Mouse (Mus musculus): ENCODE measurements around the gene Lcat. TPM values are rescaled to one million over a fixed set of nuclear protein-coding genes. Genes with fewer than 3 reads are reported as not detected.

The Lcat gene
- 0.55 TPM for polyA plus RNA-seq (2017; shearing (Covaris generic))

DNA sequence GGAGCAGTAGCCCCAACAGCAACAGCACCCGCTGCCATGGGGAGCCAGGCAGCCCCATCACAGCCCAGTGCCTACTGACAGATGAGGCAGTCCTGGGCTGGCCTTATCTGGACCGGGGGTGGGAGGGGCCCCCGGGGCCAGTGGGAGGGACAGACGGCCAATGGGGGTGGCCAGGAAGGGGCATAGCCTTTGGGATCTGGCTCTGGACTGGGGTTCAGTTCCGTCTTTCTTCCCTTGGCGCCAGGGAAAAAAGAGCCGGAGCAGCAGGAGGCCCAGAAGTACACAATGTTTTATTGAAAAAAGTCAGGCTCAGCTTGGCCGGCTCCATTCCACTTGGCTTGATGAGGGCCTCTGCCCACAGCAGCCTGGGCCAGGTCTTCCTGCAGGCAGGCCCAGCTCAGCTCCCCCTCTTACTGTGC, at the start of gene Lcat:
Gene Lcat (minus strand): TSS at position 62 of the 419 bp plus-strand sequence.

DNA sequence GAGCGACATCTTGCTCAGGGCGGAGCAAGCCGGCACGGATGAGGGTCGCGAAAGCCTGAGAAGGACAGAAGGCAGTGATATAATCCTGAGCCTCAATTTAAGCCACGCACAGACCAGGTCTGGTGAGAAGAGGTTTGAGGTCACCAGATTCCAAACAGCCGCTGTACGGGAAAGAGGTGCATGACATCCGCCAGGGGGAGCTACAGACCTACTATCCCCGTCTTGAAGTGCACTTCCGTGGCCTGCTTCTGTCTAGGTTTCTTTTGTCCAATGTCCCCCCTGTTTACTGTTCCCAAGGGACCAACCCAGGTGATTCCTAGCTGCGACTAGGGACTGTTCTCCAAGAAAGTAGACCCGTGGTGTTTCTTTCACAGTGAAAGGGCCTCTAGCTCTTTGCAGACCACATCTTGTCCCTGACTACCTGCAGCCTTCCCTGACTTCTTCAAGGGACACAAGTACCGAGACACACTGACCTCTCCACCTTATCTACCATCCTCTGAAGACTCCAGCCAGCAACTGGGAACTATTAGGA, 47.7 kb upstream of the Lcat start, which contains the start of gene Dus2:
Gene Dus2 (plus strand): TSS at position 482 of the 532 bp plus-strand sequence.

GRCm38 (mm10) chr8:105979325-105979724, 36.1 kb upstream of the Lcat start, which contains the start of gene Dpep3:
TSS of gene Dpep3 (minus strand) at chr8:105979429.

DNA sequence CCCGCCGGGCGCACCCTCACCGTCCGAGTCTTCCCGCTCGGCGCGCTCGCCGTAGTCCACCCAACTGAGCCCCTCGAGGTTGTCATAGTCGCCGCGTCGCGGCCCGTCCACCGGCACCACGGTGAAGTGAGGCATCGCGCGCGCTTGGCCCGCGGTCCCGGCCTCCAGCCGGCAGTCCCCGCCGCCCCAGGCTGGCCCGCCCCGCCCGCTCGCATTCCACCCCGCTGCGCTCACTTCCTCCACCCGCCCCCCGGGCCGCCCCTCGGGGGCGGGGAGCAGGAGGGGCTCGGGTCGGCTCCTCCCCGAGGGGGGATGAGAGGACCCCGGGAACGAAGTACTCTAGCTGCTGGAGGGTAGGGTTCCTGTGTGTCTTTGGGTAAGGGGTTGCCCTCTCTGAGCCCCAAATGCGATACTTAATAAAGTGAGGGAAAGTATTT, 22.7 kb upstream of the Lcat start, which contains the start of gene Slc12a4:
Gene Slc12a4 (minus strand): TSS at position 193 of the 437 bp plus-strand sequence.

GRCm38 (mm10) chr8:105938306-105938669, 4.9 kb downstream of the Lcat start, which contains the start of gene Psmb10:
TSS of gene Psmb10 (minus strand) at chr8:105938444.

DNA sequence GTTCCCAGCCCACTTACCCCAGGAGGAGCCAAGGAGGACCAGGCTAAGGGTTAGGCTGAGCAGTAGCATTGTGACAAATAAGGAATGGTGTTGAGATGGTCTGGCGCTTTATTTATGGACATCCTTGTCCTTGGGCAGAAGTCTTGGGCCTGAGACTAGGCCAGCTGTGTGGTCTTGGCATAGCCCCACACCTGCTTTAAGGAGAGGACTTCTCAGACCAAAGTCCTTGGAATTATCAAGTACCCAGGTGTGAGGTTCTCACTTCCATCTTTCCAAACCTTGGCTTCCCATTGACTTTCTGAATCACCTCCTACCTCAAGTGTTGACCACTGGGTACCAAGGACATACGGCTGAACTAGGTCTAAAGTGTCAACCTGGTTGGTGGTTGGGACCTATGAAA, 9.4 kb downstream of the Lcat start, which contains the start of gene Ctrl:
Gene Ctrl (minus strand): TSS at position 101 of the 400 bp plus-strand sequence.

GRCm38 (mm10) chr8:105900180-105900940, 42.8 kb downstream of the Lcat start, which contains the start of gene Pskh1:
TSS of gene Pskh1 (plus strand) at chr8:105900441.

GRCm38 (mm10) chr8:105893339-105893738, 49.8 kb downstream of the Lcat start, which contains the start of gene Nrn1l:
TSS of gene Nrn1l (plus strand) at chr8:105893567.

Other genes starting within 250 kb of the Lcat start
- 95.6 TPM for gene Acd, start 242.3 kb downstream of the Lcat start, polyA plus RNA-seq (2017; shearing (Covaris generic))
- gene Pard6a, start 242.2 kb downstream of the Lcat start, polyA plus RNA-seq (2017; shearing (Covaris generic)), result 10.6 TPM
- not detected for gene 4933405L10Rik, start 235.7 kb downstream of the Lcat start, polyA plus RNA-seq (2017; shearing (Covaris generic))
- 3.4 TPM for gene Enkd1, start 235.2 kb downstream of the Lcat start, polyA plus RNA-seq (2017; shearing (Covaris generic))
- gene Gfod2, start 184.7 kb downstream of the Lcat start, polyA plus RNA-seq (2017; shearing (Covaris generic)), result 5.5 TPM
- 34.6 TPM for gene Ranbp10, start 116.0 kb downstream of the Lcat start, polyA plus RNA-seq (2017; shearing (Covaris generic))
- not detected for gene Tsnaxip1, start 115.7 kb downstream of the Lcat start, polyA plus RNA-seq (2017; shearing (Covaris generic))
- 20.2 TPM for gene Cenpt, start 90.1 kb downstream of the Lcat start, polyA plus RNA-seq (2017; shearing (Covaris generic))
- 7.6 TPM for gene Thap11, start 88.2 kb downstream of the Lcat start, polyA plus RNA-seq (2017; shearing (Covaris generic))
- 17.9 TPM for gene Nutf2, start 82.8 kb downstream of the Lcat start, polyA plus RNA-seq (2017; shearing (Covaris generic))
- gene Edc4, start 62.5 kb downstream of the Lcat start, polyA plus RNA-seq (2017; shearing (Covaris generic)), result 105 TPM
- 2.1 TPM for gene Nrn1l, start 49.8 kb downstream of the Lcat start, polyA plus RNA-seq (2017; shearing (Covaris generic))
- 28.0 TPM for gene Pskh1, start 42.9 kb downstream of the Lcat start, polyA plus RNA-seq (2017; shearing (Covaris generic))
- 2.8 TPM for gene Ctrl, start 9.5 kb downstream of the Lcat start, polyA plus RNA-seq (2017; shearing (Covaris generic))
- 552 TPM for gene Psmb10, start 4.9 kb downstream of the Lcat start, polyA plus RNA-seq (2017; shearing (Covaris generic))
- 7.0 TPM for gene Slc12a4, start 22.7 kb upstream of the Lcat start, polyA plus RNA-seq (2017; shearing (Covaris generic))
- gene Dpep3, start 36.0 kb upstream of the Lcat start, polyA plus RNA-seq (2017; shearing (Covaris generic)), result not detected
- gene Dus2, start 48.0 kb upstream of the Lcat start, polyA plus RNA-seq (2017; shearing (Covaris generic)), result 26.0 TPM
- not detected for gene Dpep2nb, start 62.6 kb upstream of the Lcat start, polyA plus RNA-seq (2017; shearing (Covaris generic))
- gene Ddx28, start 68.5 kb upstream of the Lcat start, polyA plus RNA-seq (2017; shearing (Covaris generic)), result 6.7 TPM
- 36.8 TPM for gene Nfatc3, start 115.5 kb upstream of the Lcat start, polyA plus RNA-seq (2017; shearing (Covaris generic))
- gene Esrp2, start 193.6 kb upstream of the Lcat start, polyA plus RNA-seq (2017; shearing (Covaris generic)), result 5.3 TPM
- 12.9 TPM for gene Pla2g15, start 207.0 kb upstream of the Lcat start, polyA plus RNA-seq (2017; shearing (Covaris generic))
- gene Slc7a6, start 225.5 kb upstream of the Lcat start, polyA plus RNA-seq (2017; shearing (Covaris generic)), result 50.2 TPM

Data from CD4-positive, CD25-positive, alpha-beta regulatory T cell, adult 9 weeks (primary cell).